Mouse (Mus musculus) myocyte (in vitro differentiated cells): Measurements from ENCODE around the gene Eefsec. TPM values are rescaled to one million over a fixed set of nuclear protein-coding genes. Genes with fewer than 3 reads are reported as not detected.

Experiments
- H3K27me3 ChIP-seq: one replicate; pipeline ENCODE4 v1.6.1; 2011; ENCODE audit not compliant: control insufficient read depth, insufficient read depth, insufficient read length
- H3K36me3 ChIP-seq: one replicate; pipeline ENCODE4 v1.6.1; 2011; ENCODE audit not compliant: control insufficient read depth, insufficient read depth
- H3K4me2 ChIP-seq: one replicate; pipeline ENCODE4 v1.6.1; 2011; ENCODE audit warnings: low read depth, control low read depth
- H3K4me3 ChIP-seq: one replicate; pipeline ENCODE4 v1.5.1; 2011; ENCODE audit warnings: mild to moderate bottlenecking, control low read depth, moderate library complexity
- H3K79me2 ChIP-seq: one replicate; pipeline ENCODE4 v1.6.1; 2011; ENCODE audit not compliant: control insufficient read depth, insufficient read depth
- H3ac ChIP-seq: one replicate; pipeline ENCODE4 v1.6.1; 2011; ENCODE audit not compliant: control insufficient read depth, insufficient read length
- CEBPB ChIP-seq: IDR thresholded peaks from 2 replicates; pipeline ENCODE4 v1.6.1; 2011; ENCODE audit warnings: mild to moderate bottlenecking, moderate library complexity; ENCODE audit not compliant: poor library complexity, insufficient read depth, severe bottlenecking
- E2F4 ChIP-seq: IDR thresholded peaks from one replicate; pipeline ENCODE4 v1.6.1; 2011; ENCODE audit warnings: mild to moderate bottlenecking, control low read depth, moderate library complexity; ENCODE audit not compliant: insufficient read depth
- MAX ChIP-seq: IDR thresholded peaks from one replicate; pipeline ENCODE4 v1.6.1; 2011; ENCODE audit warnings: low read depth, mild to moderate bottlenecking, control low read depth
- MYOD1 ChIP-seq, 3 experiments: IDR thresholded peaks; one replicate each; pipeline ENCODE4 v1.6.1; 2011; ENCODE audit warnings: control low read depth in 2 of 3, low read depth in 2 of 3, mild to moderate bottlenecking in 2 of 3, moderate library complexity in 1 of 3; ENCODE audit not compliant: insufficient read length in 2 of 3, control insufficient read depth in 1 of 3
- MYOG ChIP-seq, 3 experiments: IDR thresholded peaks; one replicate each; pipeline ENCODE4 v1.6.1; 2011; ENCODE audit warnings: control low read depth in 2 of 3, low read depth in 2 of 3, mild to moderate bottlenecking in 2 of 3; ENCODE audit not compliant: insufficient read length in 2 of 3, control insufficient read depth in 1 of 3, insufficient read depth in 1 of 3
- POLR2A ChIP-seq: IDR thresholded peaks from one replicate; pipeline ENCODE4 v1.6.1; 2011; ENCODE audit warnings: low read depth, mild to moderate bottlenecking, control low read depth, moderate library complexity; ENCODE audit not compliant: insufficient read length
- POLR2AphosphoS2 ChIP-seq: IDR thresholded peaks from one replicate; pipeline ENCODE4 v1.6.1; 2011; ENCODE audit warnings: low read depth, control low read depth; ENCODE audit not compliant: insufficient read length
- REST ChIP-seq: IDR thresholded peaks from one replicate; pipeline ENCODE4 v1.6.1; 2011; ENCODE audit warnings: mild to moderate bottlenecking, control low read depth, moderate library complexity; ENCODE audit not compliant: insufficient read depth, insufficient read length
- SRF ChIP-seq: IDR thresholded peaks from one replicate; pipeline ENCODE4 v1.6.1; 2011; ENCODE audit warnings: low read depth; ENCODE audit not compliant: control insufficient read depth, insufficient read length
- TCF12 ChIP-seq: IDR thresholded peaks from one replicate; pipeline ENCODE4 v1.6.1; 2011; ENCODE audit warnings: mild to moderate bottlenecking, control low read depth; ENCODE audit not compliant: poor library complexity, insufficient read depth, severe bottlenecking
- TCF3 ChIP-seq: IDR thresholded peaks from one replicate; pipeline ENCODE4 v1.6.1; 2011; ENCODE audit warnings: low read depth, control low read depth; ENCODE audit not compliant: insufficient read length
- USF1 ChIP-seq: IDR thresholded peaks from one replicate; pipeline ENCODE4 v1.6.1; 2011; ENCODE audit warnings: low read depth, mild to moderate bottlenecking, control low read depth, moderate library complexity
- polyA plus RNA-seq: library from polyadenylated mRNA; unstranded; fragments of >200 nt; fragmentation: generic; extraction: Trizol; gene quantifications from one replicate; pipeline ENCODE4 v1.2.1, GENCODE M21; 2012; ENCODE audit warnings: missing spikeins

Gene Eefsec
- polyA plus RNA-seq, 1 experiment = 14.5 TPM

GRCm38 (mm10) chr6:88292274-88292909, 153.9 kb downstream of the Eefsec start:
- TF ChIP-seq MYOD1 (IDR thresholded peaks at IDR 0.05; ENCODE audit: control insufficient read depth in 1 of 3, insufficient read length in 2 of 3, low read depth in 2 of 3) (no peak), TCF3 (no peak), MYOG (IDR thresholded peaks at IDR 0.05; ENCODE audit: control insufficient read depth in 1 of 3, insufficient read depth in 1 of 3, insufficient read length in 2 of 3, low read depth in 2 of 3) (no peak), USF1 (no peak), SRF (no peak), REST (no peak), TCF12 (no peak), E2F4 (no peak), POLR2AphosphoS2 (no peak), POLR2A (no peak)
- Histone ChIP-seq H3K4me2 (no peak overlapping the region), H3K36me3 (no peaks in the 10 kb centered on the region), H3K4me3 (no peak overlapping the region), H3K27me3 (no peaks in the 10 kb centered on the region), H3ac (no peak overlapping the region), H3K79me2 (no peaks in the 10 kb centered on the region)

GRCm38 (mm10) chr6:88290129-88290766, 156.1 kb downstream of the Eefsec start:
- no peaks in the 10 kb centered on the region for H3K27me3 ChIP-seq
- no peak overlapping the region for H3K4me2 ChIP-seq
- H3K79me2 ChIP-seq = no peaks in the 10 kb centered on the region
- no peak for TF ChIP-seq USF1
- TF ChIP-seq MYOG (IDR thresholded peaks at IDR 0.05; ENCODE audit: control insufficient read depth in 1 of 3, insufficient read depth in 1 of 3, insufficient read length in 2 of 3, low read depth in 2 of 3) = no peak
- no peak for TF ChIP-seq POLR2AphosphoS2
- no peak overlapping the region for H3ac ChIP-seq
- no peaks in the 10 kb centered on the region for H3K36me3 ChIP-seq
- no peak overlapping the region for H3K4me3 ChIP-seq

DNA sequence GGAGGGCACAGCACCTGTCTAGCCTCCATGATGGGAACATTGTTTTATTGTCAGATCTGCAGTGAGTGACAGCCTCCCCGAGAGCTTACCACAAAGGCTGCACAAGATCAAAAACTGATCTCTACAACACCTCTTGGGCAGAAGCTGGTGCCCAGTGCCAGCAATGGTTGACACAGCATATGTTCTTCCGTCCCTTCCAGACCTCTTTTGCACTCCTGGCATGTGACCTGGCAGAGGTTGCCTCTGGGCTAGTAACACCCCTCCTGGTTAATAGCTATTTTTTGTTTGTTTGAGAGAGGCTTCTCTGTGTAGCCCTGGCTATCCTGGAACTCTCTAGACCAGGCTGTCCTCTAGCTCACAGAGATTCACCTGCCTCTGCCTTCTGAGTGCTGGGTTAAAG, 168.2 kb downstream of the Eefsec start:
- H3K36me3 ChIP-seq = no peaks in the 10 kb centered on the region
- H3K4me3 ChIP-seq = no peak overlapping the region
- no peak overlapping the region for H3ac ChIP-seq
- H3K4me2 ChIP-seq = no peak overlapping the region
- no peak for TF ChIP-seq CEBPB
- H3K27me3 ChIP-seq = no peaks in the 10 kb centered on the region
- no peaks in the 10 kb centered on the region for H3K79me2 ChIP-seq

DNA sequence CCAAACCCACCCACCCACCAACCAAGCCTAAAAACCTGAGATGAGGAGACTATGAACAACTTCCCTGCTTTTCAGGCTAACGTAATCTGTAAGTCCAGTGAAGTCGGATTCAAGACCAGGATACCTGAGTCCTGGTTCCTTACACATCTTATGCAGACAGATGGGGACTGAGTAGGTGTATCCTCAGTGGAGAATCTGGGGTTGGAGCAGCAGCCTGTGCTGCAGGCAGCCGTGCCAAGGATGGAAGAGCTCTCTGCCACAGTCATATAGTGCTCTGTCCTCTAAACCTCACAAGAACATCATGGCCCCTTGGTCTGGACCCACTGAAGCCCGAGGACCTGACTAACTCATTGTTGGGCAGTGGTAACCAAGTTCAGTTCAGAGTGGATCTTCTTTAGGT, 169.1 kb downstream of the Eefsec start:
- Histone ChIP-seq H3ac (no peak overlapping the region), H3K27me3 (no peaks in the 10 kb centered on the region), H3K4me2 (no peak overlapping the region), H3K4me3 (no peak overlapping the region), H3K36me3 (no peaks in the 10 kb centered on the region), H3K79me2 (no peaks in the 10 kb centered on the region)
- TF ChIP-seq CEBPB (no peak), TCF12 (no peak), MYOD1 (IDR thresholded peaks at IDR 0.05; ENCODE audit: control insufficient read depth in 1 of 3, insufficient read length in 2 of 3, low read depth in 2 of 3) (no peak), MYOG (IDR thresholded peaks at IDR 0.05; ENCODE audit: control insufficient read depth in 1 of 3, insufficient read depth in 1 of 3, insufficient read length in 2 of 3, low read depth in 2 of 3) (no peak), POLR2A (no peak), TCF3 (no peak), POLR2AphosphoS2 (no peak), MAX (no peak), REST (no peak), USF1 (no peak), SRF (no peak), E2F4 (no peak)

DNA sequence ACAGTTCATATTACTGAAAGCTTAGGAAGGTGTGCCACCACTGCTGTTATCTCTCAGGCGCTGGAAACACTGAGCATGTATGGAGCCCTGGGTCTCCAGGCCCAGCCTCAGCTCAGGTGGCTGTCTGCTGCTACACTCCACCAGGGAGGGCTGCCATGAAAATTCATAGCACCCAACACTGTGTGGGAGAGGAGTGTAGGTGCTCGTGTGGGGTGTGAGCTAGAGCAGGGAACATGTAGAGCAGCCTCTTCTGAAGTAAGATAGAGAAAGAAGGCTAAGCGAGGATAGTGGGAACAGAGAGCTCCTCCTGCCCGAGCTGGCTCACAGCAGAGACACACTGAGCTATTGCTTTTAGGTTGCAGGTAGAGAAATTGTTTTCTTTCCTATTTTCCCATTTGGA, 170.1 kb downstream of the Eefsec start:
- Histone ChIP-seq H3ac (no peak overlapping the region), H3K36me3 (no peaks in the 10 kb centered on the region), H3K79me2 (no peaks in the 10 kb centered on the region), H3K4me3 (no peak overlapping the region), H3K27me3 (no peaks in the 10 kb centered on the region), H3K4me2 (no peak overlapping the region)
- TF ChIP-seq TCF12 (no peak), REST (no peak), USF1 (no peak), MAX (no peak), TCF3 (no peak), SRF (no peak), POLR2AphosphoS2 (no peak), CEBPB (no peak), POLR2A (no peak), MYOG (IDR thresholded peaks at IDR 0.05; ENCODE audit: control insufficient read depth in 1 of 3, insufficient read depth in 1 of 3, insufficient read length in 2 of 3, low read depth in 2 of 3) (no peak), MYOD1 (IDR thresholded peaks at IDR 0.05; ENCODE audit: control insufficient read depth in 1 of 3, insufficient read length in 2 of 3, low read depth in 2 of 3) (no peak), E2F4 (no peak)
